Mouse (Mus musculus): ENCODE results near the gene Plekhn1. TPM values are rescaled to one million over a fixed set of nuclear protein-coding genes. Genes with fewer than 3 reads are reported as not detected.

The Plekhn1 gene
- polyA plus RNA-seq, 1 experiment from 2014 or later = 27.7 TPM

DNA sequence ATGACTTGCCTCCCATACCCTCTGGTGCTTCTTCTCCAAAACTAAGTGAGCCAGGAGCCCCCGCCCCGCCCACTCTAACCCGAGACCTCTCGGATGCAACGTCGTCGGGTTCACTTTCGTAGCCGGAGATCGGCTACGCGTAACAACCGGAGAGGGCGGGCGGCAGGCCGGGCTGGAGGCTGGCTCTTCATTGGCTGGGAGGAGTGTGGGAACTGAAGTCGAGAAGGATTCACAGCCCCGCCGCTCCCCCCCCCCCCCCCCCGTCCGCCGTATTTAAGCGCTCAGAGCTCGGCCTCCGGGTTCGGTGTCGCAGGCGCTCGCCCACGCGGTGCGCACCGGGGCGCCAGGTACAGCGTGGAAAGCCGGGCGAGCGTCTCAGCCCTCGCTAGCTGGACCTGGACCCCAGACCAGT is 31.6 kb downstream of the Plekhn1 start, which contains the start of gene AW011738:
TSS of gene AW011738 (plus strand) at position 304 of the 412 bp plus-strand sequence.
- H3K4me3 ChIP-seq (replicated peaks; ENCODE audit: low read length) = peak within 1 kb of the TSS; percentile 63
- under 1% methylated on average over 33 of the region's 39 CpGs for WGBS
- no peaks in the 10 kb centered on the region for H3K9me3 ChIP-seq (replicated peaks; ENCODE audit: control insufficient read depth, low read length)
- peaks cover 9% of the 10 kb centered on the region for H3K27me3 ChIP-seq (ENCODE audit: control insufficient read depth, insufficient read depth, low read length)
- peak within 1 kb of the TSS; percentile 49 for H3K27ac ChIP-seq (ENCODE audit: low read length)
- H3K9ac ChIP-seq (ENCODE audit: low read length) = peak within 1 kb of the TSS; percentile 82
- peak; percentile 82 for ATAC-seq (ENCODE audit: insufficient read depth, low FRiP score)
- H3K36me3 ChIP-seq (ENCODE audit: control insufficient read depth, insufficient read depth, low read length) = no peaks in the 10 kb centered on the region
- H3K4me2 ChIP-seq (ENCODE audit: low read depth, low read length) = peak within 1 kb of the TSS; percentile 96
- peaks cover 12% of the 10 kb centered on the region; the same call in 1 of the 2 replicates for H3K4me1 ChIP-seq (ENCODE audit: control insufficient read depth, insufficient read depth, low read length)

DNA sequence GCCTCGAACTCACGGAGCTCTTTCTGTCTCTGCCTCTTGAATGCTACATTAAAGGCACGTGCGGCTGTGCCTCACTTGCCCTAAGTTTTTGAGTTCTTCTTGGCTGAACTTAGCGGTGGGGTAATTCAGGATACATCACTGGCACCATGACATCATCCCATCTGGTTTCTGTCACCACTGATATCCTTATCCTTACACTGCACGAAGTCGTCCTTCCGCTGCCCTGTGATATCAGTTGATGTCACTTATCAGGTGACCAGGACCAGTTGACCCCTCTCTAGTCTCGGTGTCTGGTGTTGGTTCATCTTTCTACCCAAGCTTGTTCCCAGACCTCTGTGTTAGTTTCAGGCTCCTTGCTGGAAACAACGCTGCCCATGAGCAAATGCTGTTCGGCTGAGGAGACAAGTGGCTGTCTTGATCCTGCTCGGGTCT is 32.2 kb downstream of the Plekhn1 start:
- 33% methylated on average over 12 of the region's 12 CpGs for WGBS
- no peak overlapping the region for H3K27ac ChIP-seq (ENCODE audit: low read length)
- no peak for ATAC-seq (ENCODE audit: insufficient read depth, low FRiP score)
- H3K4me2 ChIP-seq (ENCODE audit: low read depth, low read length) = peak overlapping the region; percentile 96
- peaks cover 9% of the 10 kb centered on the region for H3K27me3 ChIP-seq (ENCODE audit: control insufficient read depth, insufficient read depth, low read length)
- H3K9ac ChIP-seq (ENCODE audit: low read length) = peak overlapping the region; percentile 82
- peak overlapping the region; percentile 63 for H3K4me3 ChIP-seq (replicated peaks; ENCODE audit: low read length)
- no peaks in the 10 kb centered on the region for H3K9me3 ChIP-seq (replicated peaks; ENCODE audit: control insufficient read depth, low read length)
- H3K4me1 ChIP-seq (ENCODE audit: control insufficient read depth, insufficient read depth, low read length) = peaks cover 12% of the 10 kb centered on the region; the same call in 1 of the 2 replicates
- no peaks in the 10 kb centered on the region for H3K36me3 ChIP-seq (ENCODE audit: control insufficient read depth, insufficient read depth, low read length)

GRCm38 (mm10) chr4:156200623-156201475 is 33.8 kb downstream of the Plekhn1 start, which contains the start of gene Isg15:
TSS of gene Isg15 (minus strand) at chr4:156200818.
- 53% methylated on average over 10 of the region's 10 CpGs for WGBS
- Histone ChIP-seq H3K27ac (ENCODE audit: low read length) (no peak within 1 kb of the TSS), H3K27me3 (ENCODE audit: control insufficient read depth, insufficient read depth, low read length) (peaks cover 9% of the 10 kb centered on the region), H3K4me1 (ENCODE audit: control insufficient read depth, insufficient read depth, low read length) (peaks cover 19% of the 10 kb centered on the region), H3K4me2 (ENCODE audit: low read depth, low read length) (peak within 1 kb of the TSS; percentile 36; the same call in 1 of the 2 replicates), H3K9me3 (replicated peaks; ENCODE audit: control insufficient read depth, low read length) (no peaks in the 10 kb centered on the region), H3K9ac (ENCODE audit: low read length) (0 out of 2 replicates have a peak within 1 kb of the TSS, but pooled peaks have one; percentile 18), H3K4me3 (replicated peaks; ENCODE audit: low read length) (no peak within 1 kb of the TSS), H3K36me3 (ENCODE audit: control insufficient read depth, insufficient read depth, low read length) (no peaks in the 10 kb centered on the region)
- no peak for ATAC-seq (ENCODE audit: insufficient read depth, low FRiP score)

GRCm38 (mm10) chr4:156197829-156198205 is 36.8 kb downstream of the Plekhn1 start:
- WGBS = 0% methylated on average over 26 of the region's 26 CpGs
- Histone ChIP-seq H3K9me3 (replicated peaks; ENCODE audit: control insufficient read depth, low read length) (no peaks in the 10 kb centered on the region), H3K4me1 (ENCODE audit: control insufficient read depth, insufficient read depth, low read length) (peaks cover 39% of the 10 kb centered on the region), H3K4me3 (replicated peaks; ENCODE audit: low read length) (peak overlapping the region; percentile 59), H3K27me3 (ENCODE audit: control insufficient read depth, insufficient read depth, low read length) (no peaks in the 10 kb centered on the region), H3K36me3 (ENCODE audit: control insufficient read depth, insufficient read depth, low read length) (no peaks in the 10 kb centered on the region), H3K9ac (ENCODE audit: low read length) (peak overlapping the region; percentile 82), H3K27ac (ENCODE audit: low read length) (peak overlapping the region; percentile 91), H3K4me2 (ENCODE audit: low read depth, low read length) (peak overlapping the region; percentile 69)
- peak; percentile 89 for ATAC-seq (ENCODE audit: insufficient read depth, low FRiP score)

DNA sequence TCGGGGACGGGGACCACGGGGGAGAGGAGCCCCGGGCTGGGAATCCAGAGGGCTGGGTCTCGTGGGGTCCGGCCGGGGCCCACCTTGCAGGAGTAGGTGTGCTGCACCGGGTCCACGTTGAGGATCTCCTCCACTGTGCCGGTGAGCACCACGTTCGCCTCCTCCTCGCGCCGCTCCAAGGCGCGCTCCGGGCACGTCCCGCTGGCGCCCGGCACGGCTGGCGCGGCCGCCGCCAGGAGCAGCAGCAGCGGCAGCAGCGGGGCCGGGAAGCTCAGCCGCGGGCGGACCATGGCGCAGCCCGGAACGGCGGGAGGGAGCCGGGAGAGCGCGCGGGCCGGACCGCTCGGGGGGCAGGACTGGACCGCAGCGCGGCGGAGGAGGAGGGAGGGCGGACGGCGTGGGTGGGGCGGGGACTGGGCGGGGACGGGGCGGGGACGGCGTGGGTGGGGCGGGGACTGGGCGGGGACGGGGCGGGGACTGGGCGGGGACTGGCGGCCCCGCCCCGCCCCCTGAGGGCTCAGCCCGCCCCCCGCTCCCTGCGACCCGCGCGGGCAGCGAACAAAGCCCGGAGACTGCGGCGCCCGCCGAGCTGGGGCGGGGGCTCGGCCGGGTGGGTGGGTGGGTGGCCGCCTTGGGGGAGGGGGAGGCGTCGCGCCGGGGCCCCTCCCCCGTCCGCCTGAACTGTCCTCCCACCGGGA is 37.4 kb downstream of the Plekhn1 start, which contains the start of gene Agrn:
TSS of gene Agrn (minus strand) at position 358 of the 698 bp plus-strand sequence.
- Histone ChIP-seq H3K4me3 (replicated peaks; ENCODE audit: low read length) (peak within 1 kb of the TSS; percentile 88), H3K36me3 (ENCODE audit: control insufficient read depth, insufficient read depth, low read length) (no peaks in the 10 kb centered on the region), H3K9me3 (replicated peaks; ENCODE audit: control insufficient read depth, low read length) (no peaks in the 10 kb centered on the region), H3K9ac (ENCODE audit: low read length) (peak within 1 kb of the TSS; percentile 90), H3K4me2 (ENCODE audit: low read depth, low read length) (peak within 1 kb of the TSS; percentile 89), H3K4me1 (ENCODE audit: control insufficient read depth, insufficient read depth, low read length) (peaks cover 41% of the 10 kb centered on the region), H3K27me3 (ENCODE audit: control insufficient read depth, insufficient read depth, low read length) (no peaks in the 10 kb centered on the region), H3K27ac (ENCODE audit: low read length) (peak within 1 kb of the TSS; percentile 91)
- under 1% methylated on average over 31 of the region's 88 CpGs for WGBS
- peak; percentile 86 for ATAC-seq (ENCODE audit: insufficient read depth, low FRiP score)

- 3% methylated on average over 35 of the region's 35 CpGs for WGBS
- Histone ChIP-seq H3K4me3 (replicated peaks; ENCODE audit: low read length) (peak overlapping the region; percentile 88), H3K4me2 (ENCODE audit: low read depth, low read length) (peak overlapping the region; percentile 89), H3K27ac (ENCODE audit: low read length) (peak overlapping the region; percentile 73), H3K9ac (ENCODE audit: low read length) (peak overlapping the region; percentile 90), H3K9me3 (replicated peaks; ENCODE audit: control insufficient read depth, low read length) (no peaks in the 10 kb centered on the region), H3K36me3 (ENCODE audit: control insufficient read depth, insufficient read depth, low read length) (no peaks in the 10 kb centered on the region), H3K27me3 (ENCODE audit: control insufficient read depth, insufficient read depth, low read length) (no peaks in the 10 kb centered on the region), H3K4me1 (ENCODE audit: control insufficient read depth, insufficient read depth, low read length) (peaks cover 50% of the 10 kb centered on the region)
- ATAC-seq (ENCODE audit: insufficient read depth, low FRiP score) = no peak
Measured at GRCm38 (mm10) chr4:156195927-156196870, 38.5 kb downstream of the Plekhn1 start.

GRCm38 (mm10) chr4:156194346-156194745 is 40.3 kb downstream of the Plekhn1 start:
- WGBS = 53% methylated on average over 6 of the region's 6 CpGs
- no peaks in the 10 kb centered on the region for H3K9me3 ChIP-seq (replicated peaks; ENCODE audit: control insufficient read depth, low read length)
- H3K4me1 ChIP-seq (ENCODE audit: control insufficient read depth, insufficient read depth, low read length) = peaks cover 57% of the 10 kb centered on the region
- H3K9ac ChIP-seq (ENCODE audit: low read length) = peak overlapping the region; percentile 16; the same call in 1 of the 2 replicates
- no peaks in the 10 kb centered on the region for H3K27me3 ChIP-seq (ENCODE audit: control insufficient read depth, insufficient read depth, low read length)
- H3K4me3 ChIP-seq (replicated peaks; ENCODE audit: low read length) = no peak overlapping the region
- peak overlapping the region; percentile 6; the same call in 1 of the 2 replicates for H3K4me2 ChIP-seq (ENCODE audit: low read depth, low read length)
- ATAC-seq (ENCODE audit: insufficient read depth, low FRiP score) = no peak
- no peak overlapping the region for H3K27ac ChIP-seq (ENCODE audit: low read length)
- no peaks in the 10 kb centered on the region for H3K36me3 ChIP-seq (ENCODE audit: control insufficient read depth, insufficient read depth, low read length)

DNA sequence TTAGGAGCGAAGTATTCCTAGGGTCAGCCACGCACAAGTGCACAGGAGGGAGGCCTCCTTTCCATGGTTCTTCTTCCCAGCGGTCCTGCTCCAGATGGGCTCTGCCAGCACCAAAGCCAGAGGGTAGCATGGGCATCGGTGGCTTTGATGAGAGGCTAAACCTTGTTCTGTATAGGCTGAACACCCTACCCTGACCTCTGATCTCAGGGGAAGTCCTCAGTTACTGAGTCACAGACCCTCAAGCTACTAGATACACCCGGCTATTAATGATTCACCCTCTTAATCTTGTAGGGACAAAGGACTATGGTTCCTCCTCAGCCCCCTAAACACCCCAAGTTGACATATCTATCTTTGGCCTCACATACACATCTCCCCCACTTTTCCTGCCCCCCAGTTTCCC is 40.8 kb downstream of the Plekhn1 start:
- peaks cover 61% of the 10 kb centered on the region for H3K4me1 ChIP-seq (ENCODE audit: control insufficient read depth, insufficient read depth, low read length)
- H3K9ac ChIP-seq (ENCODE audit: low read length) = no peak overlapping the region; the same call in 1 of the 2 replicates
- ATAC-seq (ENCODE audit: insufficient read depth, low FRiP score) = no peak
- H3K36me3 ChIP-seq (ENCODE audit: control insufficient read depth, insufficient read depth, low read length) = no peaks in the 10 kb centered on the region
- whole genome bisulfite sequencing = 73% methylated on average over 5 of the region's 5 CpGs
- H3K9me3 ChIP-seq (replicated peaks; ENCODE audit: control insufficient read depth, low read length) = no peaks in the 10 kb centered on the region
- no peak overlapping the region for H3K27ac ChIP-seq (ENCODE audit: low read length)
- no peak overlapping the region for H3K4me3 ChIP-seq (replicated peaks; ENCODE audit: low read length)
- peak overlapping the region; percentile 6; the same call in 1 of the 2 replicates for H3K4me2 ChIP-seq (ENCODE audit: low read depth, low read length)
- H3K27me3 ChIP-seq (ENCODE audit: control insufficient read depth, insufficient read depth, low read length) = no peaks in the 10 kb centered on the region
